Mouse (Mus musculus): ENCODE measurements around the gene Chtop. TPM values are rescaled to one million over a fixed set of nuclear protein-coding genes. Genes with fewer than 3 reads are reported as not detected.

Chtop gene
- total RNA-seq, 2 experiments from 2014 or later, result 83.3 to 100 TPM

DNA sequence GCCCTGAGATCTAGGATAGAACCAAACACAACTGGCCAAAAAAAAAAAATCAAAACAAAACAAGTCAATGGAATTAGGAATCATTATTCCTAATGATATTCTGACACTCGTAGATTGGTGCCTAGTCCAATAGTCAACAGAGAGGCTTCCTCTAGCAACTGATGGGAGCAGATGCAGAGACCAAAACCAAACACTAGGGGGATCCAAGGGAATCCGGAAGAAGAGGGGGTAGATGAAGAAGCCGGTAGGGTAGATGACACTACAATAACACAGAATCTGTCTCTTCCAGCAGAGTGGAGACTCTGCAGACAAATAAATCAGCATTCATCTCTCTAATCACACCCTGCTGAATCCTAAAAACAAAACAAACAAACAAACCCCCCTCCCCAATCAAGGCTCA is 37.1 kb downstream of the Chtop start:
- intact Hi-C loops (cut with DNase I; ENCODE audit: low total_unique reads), result no loop called here
- DNase-seq, result peak; percentile 35

- intact Hi-C loops (cut with DNase I; ENCODE audit: low total_unique reads), result loop anchor here (10.0 kb wide), 1 partner anchor 193 kb away; no protein-coding TSS in a partner anchor
- DNase-seq, result no peak
Measured at GRCm38 (mm10) chr3:90467618-90468300, 41.5 kb downstream of the Chtop start.

- intact Hi-C loops (cut with DNase I; ENCODE audit: low total_unique reads), result loop anchor here (10.0 kb wide), 1 partner anchor 192 kb away; no protein-coding TSS in a partner anchor
- peak; percentile 55 for DNase-seq
Measured at GRCm38 (mm10) chr3:90466311-90466766, 43.0 kb downstream of the Chtop start.

- DNase-seq, result peak; percentile 71
- intact Hi-C loops (cut with DNase I; ENCODE audit: low total_unique reads), result loop anchor here (2.0 to 10.0 kb wide), 2 partner anchors 53 to 191 kb away; no protein-coding TSS in a partner anchor
Measured at GRCm38 (mm10) chr3:90465686-90466310, 43.5 kb downstream of the Chtop start, which contains the start of gene Npr1. Gene Npr1 (minus strand): TSS chr3:90465866.

- intact Hi-C loops (cut with DNase I; ENCODE audit: low total_unique reads), result loop anchor here (2.0 to 10.0 kb wide), 2 partner anchors 52 to 190 kb away; no protein-coding TSS in a partner anchor
- DNase-seq, result peak; percentile 36
Measured at GRCm38 (mm10) chr3:90465081-90465685, 44.1 kb downstream of the Chtop start.

DNA sequence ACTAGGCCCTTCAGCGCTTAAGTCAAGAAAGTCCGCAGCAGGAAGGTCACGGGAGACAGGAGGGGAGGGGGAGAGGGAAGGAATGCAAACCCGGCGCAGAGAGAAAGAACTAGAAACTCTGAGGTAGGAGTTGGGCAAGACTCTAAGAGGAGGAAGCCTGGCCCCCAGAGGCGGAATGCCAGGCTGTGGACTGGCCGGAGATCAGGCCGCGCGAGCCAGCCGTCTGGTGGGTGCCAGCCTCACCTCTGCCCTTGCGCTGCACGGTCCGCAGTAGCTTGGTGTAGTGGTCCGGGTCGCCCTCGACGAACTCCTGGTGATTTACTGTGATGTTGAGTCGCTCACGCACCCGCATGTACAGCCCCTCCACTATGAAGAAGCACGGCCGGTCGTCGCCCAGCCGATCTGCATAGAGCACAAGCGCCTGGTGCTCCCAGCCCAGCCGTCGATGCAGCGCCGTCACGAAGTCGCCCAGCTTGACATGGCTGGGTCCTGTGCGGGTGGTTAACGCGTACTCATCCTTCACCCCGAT is 44.7 kb downstream of the Chtop start:
- peak; percentile 31 for DNase-seq
- intact Hi-C loops (cut with DNase I; ENCODE audit: low total_unique reads), result loop anchor here (2.0 to 10.0 kb wide), 2 partner anchors 52 to 190 kb away; no protein-coding TSS in a partner anchor

- intact Hi-C loops (cut with DNase I; ENCODE audit: low total_unique reads), result loop anchor here (10.0 kb wide), 1 partner anchor 188 kb away; no protein-coding TSS in a partner anchor
- no peak for DNase-seq
Measured at GRCm38 (mm10) chr3:90462579-90462978, 46.7 kb downstream of the Chtop start.

DNA sequence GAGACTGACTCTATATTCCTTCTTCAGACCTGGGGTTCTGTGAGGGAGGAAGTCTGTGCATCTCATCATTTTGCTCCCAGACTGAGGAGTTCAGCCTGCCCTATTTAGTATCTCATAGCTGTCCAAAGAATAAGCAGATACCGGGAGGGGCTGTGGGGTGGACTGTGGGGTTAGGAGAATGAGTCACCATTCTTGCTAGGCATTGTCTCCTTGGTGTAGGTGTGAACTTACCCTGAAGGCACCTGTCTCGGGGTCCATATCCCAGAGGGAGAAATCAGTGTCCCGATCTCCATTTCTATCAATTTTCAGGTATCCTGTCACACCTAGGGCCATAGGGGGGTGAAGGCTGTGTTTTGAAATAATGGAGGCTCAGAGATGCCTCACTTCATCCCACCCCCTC is 47.4 kb downstream of the Chtop start:
- intact Hi-C loops (cut with DNase I; ENCODE audit: low total_unique reads), result loop anchor here (10.0 kb wide), 1 partner anchor 187 kb away; no protein-coding TSS in a partner anchor
- no peak for DNase-seq

- intact Hi-C loops (cut with DNase I; ENCODE audit: low total_unique reads), result loop anchor here (10.0 kb wide), 1 partner anchor 186 kb away; no protein-coding TSS in a partner anchor
- no peak for DNase-seq
Measured at GRCm38 (mm10) chr3:90460315-90460714, 49.0 kb downstream of the Chtop start.

DNA sequence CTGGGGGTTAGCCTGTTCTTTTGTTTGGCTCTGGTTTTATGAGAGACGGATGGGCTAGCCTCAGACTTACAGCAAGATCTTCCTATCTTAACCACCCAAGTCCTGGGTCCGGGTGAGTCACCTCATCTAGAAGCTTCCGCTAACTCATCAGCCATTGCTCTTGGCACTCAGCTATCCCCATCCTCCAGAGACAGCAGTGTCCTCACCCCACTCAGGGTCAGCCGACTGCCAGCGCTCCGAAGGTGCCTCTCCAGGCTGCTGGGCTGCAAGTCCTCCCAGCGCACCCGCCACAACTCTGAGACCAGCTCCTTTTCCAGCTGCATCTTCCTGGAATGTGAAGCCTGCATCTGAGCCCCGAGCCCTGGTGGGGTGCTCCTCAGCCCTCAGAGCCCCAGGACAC is 49.6 kb downstream of the Chtop start:
- intact Hi-C loops (cut with DNase I; ENCODE audit: low total_unique reads), result loop anchor here (10.0 kb wide), 1 partner anchor 185 kb away; no protein-coding TSS in a partner anchor
- no peak for DNase-seq

DNA sequence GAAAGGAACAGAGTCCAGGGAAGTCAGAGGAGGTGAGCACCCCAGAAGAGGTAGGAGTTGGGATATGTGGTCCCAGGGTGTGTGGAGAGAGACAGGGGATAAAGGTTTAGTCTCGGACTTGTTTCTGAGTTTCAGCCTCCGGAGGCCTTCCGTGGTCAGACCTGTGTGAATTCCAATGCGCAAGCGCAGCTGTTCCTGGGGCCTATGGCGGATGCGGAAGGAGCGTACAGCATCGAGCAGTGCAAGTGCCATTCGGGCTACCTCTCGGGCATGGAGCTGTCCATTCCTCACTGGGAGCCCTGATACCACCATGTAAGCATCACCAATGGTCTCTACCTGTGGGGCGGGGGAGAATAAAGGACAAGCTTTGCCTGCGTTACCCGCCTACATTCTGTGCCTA is 54.4 kb downstream of the Chtop start:
- intact Hi-C loops (cut with DNase I; ENCODE audit: low total_unique reads), result no loop called here
- no peak for DNase-seq

- DNase-seq, result no peak
- intact Hi-C loops (cut with DNase I; ENCODE audit: low total_unique reads), result no loop called here
Measured at GRCm38 (mm10) chr3:90451396-90452095, 57.8 kb downstream of the Chtop start.

DNA sequence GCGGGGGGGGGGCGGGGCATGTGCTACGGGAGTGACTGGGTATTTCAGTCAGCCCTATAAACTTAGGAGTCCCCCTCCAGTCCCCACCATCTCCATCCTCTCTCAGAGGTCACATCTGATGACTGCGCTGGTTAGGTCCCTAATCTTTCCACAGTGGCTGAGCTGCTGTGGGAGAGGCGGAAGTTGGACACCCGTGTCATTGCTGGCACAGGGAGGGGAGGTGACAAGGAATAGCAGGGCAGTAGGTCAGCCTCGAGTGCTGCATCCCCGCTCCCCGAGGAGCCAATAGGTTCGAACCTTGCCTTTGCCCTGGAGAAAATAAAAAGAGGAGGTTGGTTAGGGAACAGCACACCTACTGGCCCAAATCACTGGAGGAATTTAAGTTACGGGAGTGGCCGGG is 58.4 kb downstream of the Chtop start:
- intact Hi-C loops (cut with DNase I; ENCODE audit: low total_unique reads), result no loop called here
- DNase-seq, result no peak

Other genes starting within 250 kb of the Chtop start
- 10 to 100 TPM; 44.8 to 45.3 TPM for gene Dennd4b, start 244.3 kb downstream of the Chtop start, total RNA-seq (2021)
- gene Gatad2b, start 216.3 kb downstream of the Chtop start, total RNA-seq (2021), result 10 to 100 TPM; 41.5 to 43.2 TPM
- gene Slc27a3, start 119.6 kb downstream of the Chtop start, total RNA-seq (2021), result 1 to 10 TPM; 1.9 to 2.3 TPM
- gene Ints3, start 75.9 kb downstream of the Chtop start, total RNA-seq (2021), result 10 to 100 TPM; 15.7 to 17.7 TPM
- gene Npr1, start 43.6 kb downstream of the Chtop start, total RNA-seq (2021), result 10 to 100 TPM; 14.9 to 15.6 TPM
- 10 to 100 TPM; 32.6 to 35.9 TPM for gene Ilf2, start 33.4 kb downstream of the Chtop start, total RNA-seq (2021)
- 10 to 100 TPM; 57.3 to 59.6 TPM for gene Snapin, start 18.5 kb downstream of the Chtop start, total RNA-seq (2021)
- 10 to 100 TPM; 53.1 to 61.0 TPM for gene S100a1, start 4.9 kb upstream of the Chtop start, total RNA-seq (2021)
- 10 to 100 TPM; 12.9 to 15.4 TPM for gene S100a13, start 4.9 kb upstream of the Chtop start, total RNA-seq (2021)
- gene S100a14, start 17.4 kb upstream of the Chtop start, total RNA-seq (2021), result not detected
- 100 to 1,000 TPM in 1 of 2 experiments, 10 to 100 TPM in 1; 79.5 to 106 TPM for gene S100a16, start 27.8 kb upstream of the Chtop start, total RNA-seq (2021)
- gene S100a3, start 51.1 kb upstream of the Chtop start, total RNA-seq (2021), result under 1 TPM in 1 of 2 experiments, not detected in 1; 0.45 TPM
- gene S100a2, start 80.7 kb upstream of the Chtop start, total RNA-seq (2021), result not detected
- gene Gm42674, start 92.4 kb upstream of the Chtop start, total RNA-seq (2021), result not detected
- gene S100a4, start 94.3 kb upstream of the Chtop start, total RNA-seq (2021), result 10 to 100 TPM; 11.1 to 16.5 TPM
- gene S100a5, start 99.0 kb upstream of the Chtop start, total RNA-seq (2021), result not detected
- 10 to 100 TPM; 69.9 to 95.9 TPM for gene S100a6, start 103.4 kb upstream of the Chtop start, total RNA-seq (2021)
- under 1 TPM in 1 of 2 experiments, not detected in 1; 0.16 TPM for gene S100a7a, start 144.5 kb upstream of the Chtop start, total RNA-seq (2021)
- gene S100a8, start 159.5 kb upstream of the Chtop start, total RNA-seq (2021), result under 1 TPM in 1 of 2 experiments, not detected in 1; 0.71 TPM
- gene S100a9, start 186.2 kb upstream of the Chtop start, total RNA-seq (2021), result under 1 TPM in 1 of 2 experiments, not detected in 1; 0.76 TPM
- not detected for gene Pglyrp4, start 217.4 kb upstream of the Chtop start, total RNA-seq (2021)

All from gastrocnemius, postnatal 14 days (tissue).